ENCODE assay signal across 29 mouse cellular contexts in the genomic region with DNA sequence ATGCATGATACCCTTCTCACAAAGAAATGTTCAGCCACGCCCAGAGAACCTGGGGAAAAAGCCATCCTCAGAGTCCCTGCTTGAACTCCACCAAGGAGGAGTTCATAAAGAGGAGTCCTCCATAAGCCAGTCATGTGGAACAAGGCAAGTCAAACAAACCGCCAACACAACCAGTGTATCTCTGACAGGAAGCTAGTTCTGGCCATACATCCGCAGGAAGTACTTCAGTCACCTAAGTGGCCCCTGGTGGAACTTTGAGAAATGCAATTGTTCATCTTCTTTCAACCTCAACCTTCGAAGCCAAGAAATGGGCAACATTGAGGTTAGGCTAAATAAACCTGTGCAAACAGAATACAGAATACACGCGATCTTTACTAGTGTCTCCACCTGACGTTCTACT. TPM values are rescaled to one million over a fixed set of nuclear protein-coding genes. Genes with fewer than 3 reads are reported as not detected.
DNase-seq lines count a peak whose midpoint lies in the region; ATAC-seq and TF ChIP-seq lines count a peak whose summit lies in the region.
"Had no signal": no experiment of that assay in that cellular context is flagged by ENCODE, and none has a peak within 500 bp of the region (broad histone marks: within the 10 kb centered on the region; RNA-seq: fewer than 3 reads in every experiment).

No protein-coding gene starts in this region.

- DNase-seq in heart, embryonic 10.5 days (ENCODE audit: low spot score): no peak
- no peak for DNase-seq in heart, adult 9 months (ENCODE audit: low spot score in 2 of 2)
- no peak for DNase-seq in heart, postnatal 0 days (ENCODE audit: low spot score)
- DNase-seq in heart, postnatal 14 days: no peak
- no peak for DNase-seq in cerebellum, adult 11-12 months
- DNase-seq: adrenal gland, postnatal 10 days; cerebellum, adult 18-20 months; cerebellum, postnatal 10 days; gastrocnemius, postnatal 25 days; kidney, adult 2 months; kidney, postnatal 36 days; left cerebral cortex, postnatal 4 days; lung, embryonic 14.5 days; lung, postnatal 14 days; right cerebral cortex, postnatal 4 days; thymus, adult 2 months; thymus, postnatal 4 days had no signal

- TF ChIP-seq CTCF in heart, postnatal 0 days (IDR thresholded peaks at IDR 0.05; ENCODE audit: low read depth): no peak

- ATAC-seq in heart, postnatal 0 days (ENCODE audit: insufficient read depth, low read depth): no peak
- peak; percentile 63 for ATAC-seq in common myeloid progenitor, adult 5-6 weeks (replicated peaks; ENCODE audit: low read depth, poor library complexity, severe bottlenecking)
- ATAC-seq in megakaryocyte progenitor cell, adult 5-6 weeks (replicated peaks; ENCODE audit: poor library complexity): peak; percentile 65

- intact Hi-C loops in heart, postnatal 14 days (cut with DNase I): no loop called here

- H3K27ac ChIP-seq in heart, embryonic 10.5 days: 0 out of 2 replicates have a peak overlapping the region, but pooled peaks have one; percentile 29
- H3K27ac ChIP-seq in heart, postnatal 0 days (ENCODE audit: low read depth): peak overlapping the region; percentile 68
- H3K27ac ChIP-seq: hindbrain, embryonic 10.5 days; left cerebral cortex, adult 2 months; liver, embryonic 15.5 days; midbrain, embryonic 12.5 days; stomach, postnatal 0 days had no signal

- TF ChIP-seq EP300 in heart, postnatal 0 days (IDR thresholded peaks at IDR 0.05; ENCODE audit: low read depth): no peak

- H3K36me3 ChIP-seq in heart, embryonic 10.5 days: no peaks in the 10 kb centered on the region
- H3K36me3 ChIP-seq in heart, postnatal 0 days (replicated peaks; ENCODE audit: control insufficient read depth, insufficient read depth, low read length): no peaks in the 10 kb centered on the region
- H3K36me3 ChIP-seq: hindbrain, embryonic 10.5 days; hindbrain, embryonic 15.5 days; liver, embryonic 15.5 days; midbrain, embryonic 12.5 days; neural tube, embryonic 13.5 days had no signal

- H3K4me3 ChIP-seq in heart, embryonic 10.5 days: no peak overlapping the region
- no peak overlapping the region for H3K4me3 ChIP-seq in heart, postnatal 0 days (ENCODE audit: low read depth, low read length)
- H3K4me3 ChIP-seq: hindbrain, embryonic 10.5 days; hindbrain, embryonic 15.5 days; layer of hippocampus, adult 2 months; left cerebral cortex, adult 2 months; liver, embryonic 15.5 days; midbrain, embryonic 12.5 days; myocyte; neural tube, embryonic 13.5 days had no signal

- H3K9ac ChIP-seq in heart, postnatal 0 days (replicated peaks; ENCODE audit: low read depth, low read length): no peak overlapping the region
- H3K9ac ChIP-seq: hindbrain, embryonic 15.5 days; liver, embryonic 15.5 days; lung, embryonic 14.5 days; midbrain, embryonic 12.5 days; neural tube, embryonic 13.5 days had no signal

- H3K9me3 ChIP-seq in heart, embryonic 10.5 days: no peaks in the 10 kb centered on the region
- no peaks in the 10 kb centered on the region for H3K9me3 ChIP-seq in heart, postnatal 0 days (replicated peaks; ENCODE audit: control insufficient read depth, low read length)
- H3K9me3 ChIP-seq: hindbrain, embryonic 10.5 days; hindbrain, embryonic 15.5 days; liver, embryonic 15.5 days; midbrain, embryonic 12.5 days; neural tube, embryonic 13.5 days had no signal

- WGBS in heart, embryonic 10.5 days: 85% methylated on average over 7 of the region's 7 CpGs
- 76% methylated on average over 7 of the region's 7 CpGs for WGBS in heart, postnatal 0 days

- H3K27me3 ChIP-seq in heart, embryonic 10.5 days (ENCODE audit: insufficient read depth, poor library complexity, severe bottlenecking): no peaks in the 10 kb centered on the region
- no peaks in the 10 kb centered on the region for H3K27me3 ChIP-seq in heart, postnatal 0 days (ENCODE audit: control insufficient read depth, insufficient read depth, low read length)
- H3K27me3 ChIP-seq: hindbrain, embryonic 15.5 days; liver, embryonic 15.5 days; midbrain, embryonic 12.5 days; neural tube, embryonic 13.5 days; Patski had no signal

- H3K4me2 ChIP-seq in heart, postnatal 0 days (ENCODE audit: low read depth, low read length): no peak overlapping the region
- H3K4me2 ChIP-seq: hindbrain, embryonic 15.5 days; liver, embryonic 15.5 days; lung, embryonic 14.5 days; midbrain, embryonic 12.5 days; neural tube, embryonic 13.5 days had no signal

- peaks cover 9% of the 10 kb centered on the region for H3K4me1 ChIP-seq in heart, embryonic 10.5 days
- H3K4me1 ChIP-seq in heart, postnatal 0 days (ENCODE audit: control insufficient read depth, insufficient read depth): peaks cover 23% of the 10 kb centered on the region
- H3K4me1 ChIP-seq: hindbrain, embryonic 10.5 days; liver, embryonic 15.5 days; midbrain, embryonic 12.5 days had no signal

RNA-seq across cellular contexts. Expression of a gene that starts 39.7 kb away (rescaled TPM):
- 3.3 and 3.4 TPM in 2 replicates for polyA plus RNA-seq in heart, embryonic 10.5 days (2016; fragmentation: Nextera tagmentation; extraction: Ambion mirVana)
- 7.8 and 8.9 TPM in 2 replicates for total RNA-seq in heart, postnatal 0 days (2014; rRNA removed; ENCODE audit: low replicate concordance)
- 3.8 and 4.0 TPM in 2 replicates for polyA plus RNA-seq in heart, postnatal 0 days (2015; fragmentation: Nextera tagmentation; extraction: Ambion mirVana)
- 1 to 10 TPM; 8.1 to 8.9 TPM for total RNA-seq in heart, postnatal 14 days (2021)
- 13.4 and 15.6 TPM in 2 replicates for total RNA-seq in common myeloid progenitor, adult 5-6 weeks (2017)
- 5.8 and 10.3 TPM in 2 replicates for total RNA-seq in megakaryocyte progenitor cell, adult 5-6 weeks (2015)
- 3.9 and 6.9 TPM in 2 replicates for total RNA-seq in megakaryocyte progenitor cell, adult 5-6 weeks (2017)
- polyA plus RNA-seq: Patski had no signal
